Mouse (Mus musculus) heart, postnatal 0 days (tissue): ENCODE measurements around the gene Gm28038.
A peak's percentile ranks its signal among the peaks of the same experiment; 100 is the strongest.

Experiments
- CTCF ChIP-seq: IDR thresholded peaks from 2 replicates; pipeline ENCODE4 v1.5.1; 2016; ENCODE audit warnings: antibody characterized with exemption, control low read depth, low read depth
- EP300 ChIP-seq: IDR thresholded peaks from 2 replicates; pipeline ENCODE4 v1.6.1; 2016; ENCODE audit warnings: antibody characterized with exemption, low read depth

GRCm38 (mm10) chr2:30343601-30344137, 62.8 kb downstream of the Gm28038 start:
- TF ChIP-seq EP300 (0 out of 2 replicates have a peak, but pooled peaks have one; percentile 5), CTCF (peak; percentile 63)
